Mouse (Mus musculus) kidney, postnatal 0 days (tissue): ENCODE results near the gene Fam221b. TPM values are rescaled to one million over a fixed set of nuclear protein-coding genes. Genes with fewer than 3 reads are reported as not detected.

Source experiments
- ATAC-seq: fragments of 200-750 bp; cut with Nextera tagmentation; replicated peaks from 2 replicates; pipeline ENCODE4 v1.8.0; 2017; ENCODE audit warnings: low read depth, moderate number of reproducible peaks, moderate TSS enrichment, moderate library complexity; ENCODE audit not compliant: low FRiP score
- DNase-seq: peaks from one replicate; pipeline ENCODE4 v3.0.0-alpha.2; 2016; ENCODE audit warnings: low spot score
- H3K27ac ChIP-seq: fragments of 300-500 bp; sonication (generic); 2 replicates; pipeline ENCODE4 v1.5.1; 2014; ENCODE audit warnings: mild to moderate bottlenecking
- H3K27me3 ChIP-seq: fragments of 300-500 bp; sonication (generic); 2 replicates; pipeline ENCODE4 v1.6.1; 2014; ENCODE audit warnings: low read length, mixed read lengths; ENCODE audit not compliant: insufficient read depth
- H3K36me3 ChIP-seq: fragments of 300-500 bp; sonication (generic); 2 replicates; pipeline ENCODE4 v1.6.1; 2014; ENCODE audit warnings: low read length, mixed read lengths; ENCODE audit not compliant: insufficient read depth
- H3K4me1 ChIP-seq: fragments of 300-500 bp; sonication (generic); replicated peaks from 2 replicates; pipeline ENCODE4 v1.6.1; 2014; ENCODE audit warnings: antibody characterized with exemption, low read length, mixed read lengths; ENCODE audit not compliant: insufficient read depth
- H3K4me2 ChIP-seq: fragments of 300-500 bp; sonication (generic); 2 replicates; pipeline ENCODE4 v1.6.1; 2014; ENCODE audit warnings: mild to moderate bottlenecking, low read length, moderate library complexity, mixed read lengths
- H3K4me3 ChIP-seq: fragments of 300-500 bp; sonication (generic); replicated peaks from 2 replicates; pipeline ENCODE4 v1.5.1; 2014; ENCODE audit warnings: low read depth, low read length
- H3K9ac ChIP-seq: fragments of 300-500 bp; sonication (generic); 2 replicates; pipeline ENCODE4 v1.6.1; 2014; ENCODE audit warnings: low read depth, low read length
- H3K9me3 ChIP-seq: fragments of 300-500 bp; sonication (generic); replicated peaks from 2 replicates; pipeline ENCODE4 v1.6.1; 2016; ENCODE audit warnings: low read length, inconsistent platforms, mixed read lengths
- CTCF ChIP-seq: IDR thresholded peaks from 2 replicates; pipeline ENCODE4 v1.5.1; 2016; ENCODE audit warnings: antibody characterized with exemption, low read depth, mild to moderate bottlenecking, moderate library complexity
- WGBS: fragments of 180-500 bp; shearing (Covaris S2); extraction: QIAGEN DNeasy Blood & Tissue Kit; methylation state at CpG from one replicate; pipeline ENCODE4 v1.1.7; 2014; 5-methylcytosine and 5-hydroxymethylcytosine counted together
- polyA plus RNA-seq: library from polyadenylated mRNA; unstranded; fragments of >200 nt; fragmentation: Nextera tagmentation; extraction: Ambion mirVana; gene quantifications from 2 replicates; pipeline ENCODE4 v1.2.1, GENCODE M21; 2015

The Fam221b gene
- polyA plus RNA-seq, 1 experiment from 2014 or later, result 2.9 TPM

GRCm38 (mm10) chr4:43691026-43691425, 22.1 kb upstream of the Fam221b start:
- no peak overlapping the region for H3K4me3 ChIP-seq
- no peaks in the 10 kb centered on the region for H3K4me1 ChIP-seq
- H3K36me3 ChIP-seq, result no peaks in the 10 kb centered on the region
- H3K27me3 ChIP-seq, result no peaks in the 10 kb centered on the region
- 79% methylated on average over 5 of the region's 5 CpGs for WGBS
- H3K27ac ChIP-seq, result no peak overlapping the region
- no peak for TF ChIP-seq CTCF
- no peak overlapping the region for H3K9ac ChIP-seq
- ATAC-seq (no peak), DNase-seq (no peak)
- no peaks in the 10 kb centered on the region for H3K9me3 ChIP-seq
- H3K4me2 ChIP-seq, result no peak overlapping the region

- 95% methylated on average over 17 of the region's 17 CpGs for WGBS
- DNase-seq (no peak), ATAC-seq (no peak)
- no peaks in the 10 kb centered on the region for H3K9me3 ChIP-seq
- no peaks in the 10 kb centered on the region for H3K27me3 ChIP-seq
- no peak overlapping the region for H3K4me3 ChIP-seq
- H3K36me3 ChIP-seq, result no peaks in the 10 kb centered on the region
- no peaks in the 10 kb centered on the region for H3K4me1 ChIP-seq
- no peak for TF ChIP-seq CTCF
- no peak overlapping the region for H3K27ac ChIP-seq
- no peak overlapping the region for H3K9ac ChIP-seq
- no peak overlapping the region for H3K4me2 ChIP-seq
Observed at GRCm38 (mm10) chr4:43690021-43690420, 21.1 kb upstream of the Fam221b start.

- ATAC-seq (no peak), DNase-seq (peak; percentile 29)
- Histone ChIP-seq H3K4me1 (no peaks in the 10 kb centered on the region), H3K4me2 (no peak overlapping the region), H3K9me3 (no peaks in the 10 kb centered on the region), H3K27me3 (no peaks in the 10 kb centered on the region), H3K9ac (no peak overlapping the region), H3K4me3 (no peak overlapping the region), H3K36me3 (0 out of 2 replicates have a peak, but pooled peaks cover 7% of the 10 kb centered on the region), H3K27ac (no peak overlapping the region)
- WGBS, result 83% methylated on average over 7 of the region's 7 CpGs
- TF ChIP-seq CTCF, result no peak
Observed at GRCm38 (mm10) chr4:43679416-43680043, 10.6 kb upstream of the Fam221b start.

- H3K27me3 ChIP-seq, result no peaks in the 10 kb centered on the region
- ATAC-seq, result no peak
- WGBS, result 90% methylated on average over 6 of the region's 6 CpGs
Observed at GRCm38 (mm10) chr4:43678541-43678940, 9.6 kb upstream of the Fam221b start.

GRCm38 (mm10) chr4:43675608-43676007, 6.7 kb upstream of the Fam221b start:
- Histone ChIP-seq H3K4me1 (no peaks in the 10 kb centered on the region), H3K4me2 (no peak overlapping the region), H3K4me3 (no peak overlapping the region), H3K9ac (no peak overlapping the region), H3K9me3 (no peaks in the 10 kb centered on the region), H3K27ac (no peak overlapping the region), H3K36me3 (0 out of 2 replicates have a peak, but pooled peaks cover 5% of the 10 kb centered on the region), H3K27me3 (no peaks in the 10 kb centered on the region)
- 71% methylated on average over 4 of the region's 4 CpGs for WGBS
- TF ChIP-seq CTCF, result no peak
- no peak for DNase-seq
- ATAC-seq, result no peak

More at GRCm38 (mm10) chr4:43678541-43678940, 9.6 kb upstream of the Fam221b start:
- Histone ChIP-seq H3K27ac (no peak overlapping the region), H3K4me1 (no peaks in the 10 kb centered on the region), H3K4me2 (no peak overlapping the region), H3K4me3 (no peak overlapping the region), H3K36me3 (0 out of 2 replicates have a peak, but pooled peaks cover 9% of the 10 kb centered on the region), H3K9me3 (no peaks in the 10 kb centered on the region), H3K9ac (no peak overlapping the region)
- DNase-seq, result no peak
- TF ChIP-seq CTCF, result no peak

GRCm38 (mm10) chr4:43674974-43675373, 6.0 kb upstream of the Fam221b start:
- no peak for ATAC-seq
- no peaks in the 10 kb centered on the region for H3K9me3 ChIP-seq
- H3K4me3 ChIP-seq, result no peak overlapping the region
- no peak for TF ChIP-seq CTCF
- 0 out of 2 replicates have a peak, but pooled peaks cover 5% of the 10 kb centered on the region for H3K36me3 ChIP-seq
- 0 out of 2 replicates have a peak, but pooled peaks cover 2% of the 10 kb centered on the region for H3K4me1 ChIP-seq
- 67% methylated on average over 5 of the region's 5 CpGs for WGBS
- H3K9ac ChIP-seq, result no peak overlapping the region
- no peak overlapping the region for H3K27ac ChIP-seq
- H3K27me3 ChIP-seq, result no peaks in the 10 kb centered on the region
- DNase-seq, result no peak
- no peak overlapping the region for H3K4me2 ChIP-seq
